Mouse (Mus musculus): ENCODE measurements around the gene Acot8. TPM values are rescaled to one million over a fixed set of nuclear protein-coding genes. Genes with fewer than 3 reads are reported as not detected.

The Acot8 gene
- polyA plus RNA-seq, 1 experiment: 45.6 TPM

GRCm38 (mm10) chr2:164788411-164788810, 16.3 kb downstream of the Acot8 start:
- Histone ChIP-seq H3K4me1 (ENCODE audit: control insufficient read depth, insufficient read depth, low read length) (peaks cover 25% of the 10 kb centered on the region), H3K27me3 (ENCODE audit: control insufficient read depth, insufficient read depth, low read length) (no peaks in the 10 kb centered on the region), H3K36me3 (ENCODE audit: control insufficient read depth, insufficient read depth, low read length) (peaks cover 2% of the 10 kb centered on the region; the same call in 1 of the 2 replicates), H3K4me3 (ENCODE audit: control insufficient read depth, low read depth, low read length) (no peak overlapping the region), H3K27ac (ENCODE audit: control insufficient read depth, insufficient read depth, low read depth, low read length) (no peak overlapping the region)
- TF ChIP-seq POLR2A (IDR thresholded peaks at IDR 0.05; ENCODE audit: control insufficient read depth, low read depth, low read length) (no peak), CTCF (IDR thresholded peaks at IDR 0.05; ENCODE audit: control insufficient read depth, insufficient read depth, insufficient replicate concordance, low read depth, low read length) (no peak)

- Histone ChIP-seq H3K27ac (ENCODE audit: control insufficient read depth, insufficient read depth, low read depth, low read length) (no peak overlapping the region), H3K4me3 (ENCODE audit: control insufficient read depth, low read depth, low read length) (no peak overlapping the region), H3K36me3 (ENCODE audit: control insufficient read depth, insufficient read depth, low read length) (peaks cover 2% of the 10 kb centered on the region; the same call in 1 of the 2 replicates), H3K4me1 (ENCODE audit: control insufficient read depth, insufficient read depth, low read length) (peaks cover 24% of the 10 kb centered on the region), H3K27me3 (ENCODE audit: control insufficient read depth, insufficient read depth, low read length) (no peaks in the 10 kb centered on the region)
- no peak for TF ChIP-seq CTCF (IDR thresholded peaks at IDR 0.05; ENCODE audit: control insufficient read depth, insufficient read depth, insufficient replicate concordance, low read depth, low read length)
- no peak for TF ChIP-seq POLR2A (IDR thresholded peaks at IDR 0.05; ENCODE audit: control insufficient read depth, low read depth, low read length)
These were observed 16.9 kb downstream of the Acot8 start for GRCm38 (mm10) chr2:164787779-164788178.

- no peaks in the 10 kb centered on the region for H3K36me3 ChIP-seq (ENCODE audit: control insufficient read depth, insufficient read depth, low read length)
- peaks cover 23% of the 10 kb centered on the region for H3K4me1 ChIP-seq (ENCODE audit: control insufficient read depth, insufficient read depth, low read length)
- TF ChIP-seq POLR2A (IDR thresholded peaks at IDR 0.05; ENCODE audit: control insufficient read depth, low read depth, low read length) (no peak), CTCF (IDR thresholded peaks at IDR 0.05; ENCODE audit: control insufficient read depth, insufficient read depth, insufficient replicate concordance, low read depth, low read length) (no peak)
- H3K27ac ChIP-seq (ENCODE audit: control insufficient read depth, insufficient read depth, low read depth, low read length): peak overlapping the region; percentile 89
- H3K4me3 ChIP-seq (ENCODE audit: control insufficient read depth, low read depth, low read length): peak overlapping the region; percentile 93
- no peaks in the 10 kb centered on the region for H3K27me3 ChIP-seq (ENCODE audit: control insufficient read depth, insufficient read depth, low read length)
These were observed 17.6 kb downstream of the Acot8 start for GRCm38 (mm10) chr2:164787032-164787431.

- Histone ChIP-seq H3K4me3 (ENCODE audit: control insufficient read depth, low read depth, low read length) (peak overlapping the region; percentile 93), H3K4me1 (ENCODE audit: control insufficient read depth, insufficient read depth, low read length) (peaks cover 20% of the 10 kb centered on the region), H3K36me3 (ENCODE audit: control insufficient read depth, insufficient read depth, low read length) (no peaks in the 10 kb centered on the region), H3K27me3 (ENCODE audit: control insufficient read depth, insufficient read depth, low read length) (no peaks in the 10 kb centered on the region), H3K27ac (ENCODE audit: control insufficient read depth, insufficient read depth, low read depth, low read length) (peak overlapping the region; percentile 89)
- TF ChIP-seq CTCF (IDR thresholded peaks at IDR 0.05; ENCODE audit: control insufficient read depth, insufficient read depth, insufficient replicate concordance, low read depth, low read length) (no peak), POLR2A (IDR thresholded peaks at IDR 0.05; ENCODE audit: control insufficient read depth, low read depth, low read length) (no peak)
These were observed 18.2 kb downstream of the Acot8 start for GRCm38 (mm10) chr2:164786388-164786885.

GRCm38 (mm10) chr2:164785481-164786387, 18.9 kb downstream of the Acot8 start, which contains the start of gene Snx21:
Snx21 (plus strand) TSS chr2:164785823.
- Histone ChIP-seq H3K27me3 (ENCODE audit: control insufficient read depth, insufficient read depth, low read length) (no peaks in the 10 kb centered on the region), H3K4me3 (ENCODE audit: control insufficient read depth, low read depth, low read length) (peak within 1 kb of the TSS; percentile 93), H3K36me3 (ENCODE audit: control insufficient read depth, insufficient read depth, low read length) (no peaks in the 10 kb centered on the region), H3K27ac (ENCODE audit: control insufficient read depth, insufficient read depth, low read depth, low read length) (peak within 1 kb of the TSS; percentile 89), H3K4me1 (ENCODE audit: control insufficient read depth, insufficient read depth, low read length) (peaks cover 20% of the 10 kb centered on the region)
- TF ChIP-seq CTCF (IDR thresholded peaks at IDR 0.05; ENCODE audit: control insufficient read depth, insufficient read depth, insufficient replicate concordance, low read depth, low read length) (no peak), POLR2A (IDR thresholded peaks at IDR 0.05; ENCODE audit: control insufficient read depth, low read depth, low read length) (peak; percentile 53)

- Histone ChIP-seq H3K36me3 (ENCODE audit: control insufficient read depth, insufficient read depth, low read length) (no peaks in the 10 kb centered on the region), H3K4me1 (ENCODE audit: control insufficient read depth, insufficient read depth, low read length) (peaks cover 20% of the 10 kb centered on the region), H3K27ac (ENCODE audit: control insufficient read depth, insufficient read depth, low read depth, low read length) (peak overlapping the region; percentile 79), H3K4me3 (ENCODE audit: control insufficient read depth, low read depth, low read length) (peak overlapping the region; percentile 93), H3K27me3 (ENCODE audit: control insufficient read depth, insufficient read depth, low read length) (no peaks in the 10 kb centered on the region)
- TF ChIP-seq POLR2A (IDR thresholded peaks at IDR 0.05; ENCODE audit: control insufficient read depth, low read depth, low read length) (no peak), CTCF (IDR thresholded peaks at IDR 0.05; ENCODE audit: control insufficient read depth, insufficient read depth, insufficient replicate concordance, low read depth, low read length) (no peak)
These were observed 19.7 kb downstream of the Acot8 start for GRCm38 (mm10) chr2:164784869-164785420.
